Mouse (Mus musculus): ENCODE measurements around the gene Ldlrad3. TPM values are rescaled to one million over a fixed set of nuclear protein-coding genes. Genes with fewer than 3 reads are reported as not detected.

Ldlrad3 gene
- total and polyA plus RNA-seq, 3 experiments = 3.5 to 6.1 TPM; not detected in 1

DNA sequence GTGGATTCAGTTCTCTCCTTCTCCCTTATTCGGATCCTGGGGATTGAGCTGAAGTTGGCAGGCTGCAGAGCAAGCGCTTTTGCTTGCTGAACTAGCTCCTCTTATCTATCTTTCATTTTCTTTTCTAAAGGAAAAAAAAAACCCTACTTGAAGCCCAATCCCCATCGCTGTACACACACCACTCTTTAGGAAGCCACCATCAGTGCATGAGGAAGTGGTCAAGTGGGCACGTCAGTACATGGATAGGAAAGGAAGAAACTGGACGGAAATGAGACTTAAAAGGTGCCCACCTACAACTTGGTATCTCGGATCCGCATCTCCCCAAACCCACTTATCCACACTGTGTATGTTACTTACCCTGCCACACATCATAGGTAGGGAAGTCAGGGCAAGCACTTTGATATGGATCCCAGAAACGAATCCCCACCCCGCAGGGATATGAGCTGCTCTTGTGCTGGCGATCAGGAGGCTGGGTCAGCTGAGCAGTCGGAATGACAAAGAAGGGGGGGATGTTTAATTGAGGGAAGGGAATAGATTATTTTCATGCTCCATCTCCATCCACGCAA lies 183.7 kb downstream of the Ldlrad3 start:
- Histone ChIP-seq H3K9me3 (replicated peaks; ENCODE audit: insufficient read depth, low read length) (no peaks in the 10 kb centered on the region), H3K79me2 (ENCODE audit: control insufficient read depth, insufficient read depth, low read length, poor library complexity) (no peaks in the 10 kb centered on the region), H3K4me3 (ENCODE audit: control insufficient read depth in 1 of 2, insufficient read depth in 1 of 2, low read depth in 2 of 2, low read length in 2 of 2) (no peak overlapping the region), H3K27ac (ENCODE audit: control insufficient read depth, low read depth, low read length) (no peak overlapping the region), H3K4me1 (ENCODE audit: control insufficient read depth in 1 of 2, insufficient read depth in 2 of 2, low read length in 2 of 2) (peaks cover 0 to 14% of the 10 kb centered on the region in 2 experiments; a peak in 3 of 4 replicates), H3K9ac (ENCODE audit: control insufficient read depth, low read depth, low read length, poor library complexity, severe bottlenecking) (no peak overlapping the region), H3K27me3 (ENCODE audit: control insufficient read depth in 1 of 2, insufficient read depth in 2 of 2, low read length in 2 of 2) (no peaks in the 10 kb centered on the region), H3K36me3 (ENCODE audit: control insufficient read depth in 1 of 2, insufficient read depth in 2 of 2, low read length in 2 of 2) (peaks cover 0 to 8% of the 10 kb centered on the region in 2 experiments; a peak in 2 of 4 replicates)
- DNase-seq (ENCODE audit: low read depth, low spot score) = peak; percentile 4
- TF ChIP-seq KAT2A (conservative IDR thresholded peaks at IDR 0.05; ENCODE audit: low read depth, low read length) (no peak), ZNF384 (IDR thresholded peaks at IDR 0.05; ENCODE audit: low read depth, low read length) (no peak), GABPA (IDR thresholded peaks at IDR 0.05; ENCODE audit: low read depth, low read length) (no peak), USF2 (IDR thresholded peaks at IDR 0.05; ENCODE audit: borderline replicate concordance in 1 of 2, insufficient read depth in 1 of 2, low read depth in 1 of 2, low read length in 2 of 2) (no peak), MYC (IDR thresholded peaks at IDR 0.05; ENCODE audit: low read depth, low read length) (no peak), MAZ (IDR thresholded peaks at IDR 0.05; ENCODE audit: low read depth, low read length) (no peak), POLR2AphosphoS2 (IDR thresholded peaks at IDR 0.05; ENCODE audit: low read length) (no peak), MXI1 (IDR thresholded peaks at IDR 0.05; ENCODE audit: low read depth, low read length) (no peak), NRF1 (IDR thresholded peaks at IDR 0.05; ENCODE audit: insufficient read depth, low read depth, low read length, poor library complexity, severe bottlenecking) (no peak), ZMIZ1 (IDR thresholded peaks at IDR 0.05; ENCODE audit: low read depth, low read length) (no peak), TBP (IDR thresholded peaks at IDR 0.05; ENCODE audit: low read depth, low read length) (no peak), TAL1 (IDR thresholded peaks at IDR 0.05; ENCODE audit: low read length) (no peak), CTCF (IDR thresholded peaks at IDR 0.05 in 2 of 3, conservative IDR thresholded peaks at IDR 0.05 in 1 of 3; ENCODE audit: control insufficient read depth in 1 of 3, insufficient read depth in 1 of 3, low read depth in 2 of 3, low read length in 3 of 3, poor library complexity in 1 of 3, severe bottlenecking in 1 of 3) (no peak), ZKSCAN1 (IDR thresholded peaks at IDR 0.05; ENCODE audit: low read depth, low read length) (no peak), MAFK (IDR thresholded peaks at IDR 0.05; ENCODE audit: borderline replicate concordance, low read depth, low read length) (no peak), HCFC1 (IDR thresholded peaks at IDR 0.05; ENCODE audit: low read depth, low read length) (no peak), JUND (IDR thresholded peaks at IDR 0.05; ENCODE audit: low read depth, low read length) (no peak), POLR2A (IDR thresholded peaks at IDR 0.05; ENCODE audit: control insufficient read depth in 1 of 2, insufficient read depth in 1 of 2, low read depth in 1 of 2, low read length in 2 of 2, poor library complexity in 1 of 2) (no peak)

DNA sequence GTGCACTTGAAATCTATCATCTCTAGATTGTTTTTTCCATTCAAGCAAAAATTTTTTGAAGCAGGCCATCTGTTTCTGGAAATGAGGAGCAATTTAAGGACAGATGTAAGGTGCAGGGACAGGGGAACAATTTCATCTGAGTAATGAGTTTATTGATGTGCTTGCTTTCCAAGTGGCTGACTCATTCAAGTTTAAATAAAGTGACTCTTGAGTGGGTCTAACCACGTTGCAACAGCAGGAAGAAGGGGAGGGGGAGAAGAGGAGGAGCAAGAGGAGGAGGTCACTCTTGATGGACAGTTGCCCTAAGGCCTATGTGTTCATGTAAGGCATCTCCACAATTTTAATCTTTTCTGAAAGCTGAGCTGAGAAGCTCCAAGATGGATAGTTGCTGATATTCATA lies 184.5 kb downstream of the Ldlrad3 start:
- peaks cover 0 to 8% of the 10 kb centered on the region in 2 experiments; a peak in 2 of 4 replicates for H3K36me3 ChIP-seq (ENCODE audit: control insufficient read depth in 1 of 2, insufficient read depth in 2 of 2, low read length in 2 of 2)
- DNase-seq (ENCODE audit: low read depth, low spot score) = no peak
- no peaks in the 10 kb centered on the region for H3K79me2 ChIP-seq (ENCODE audit: control insufficient read depth, insufficient read depth, low read length, poor library complexity)
- no peak overlapping the region for H3K27ac ChIP-seq (ENCODE audit: control insufficient read depth, low read depth, low read length)
- H3K9ac ChIP-seq (ENCODE audit: control insufficient read depth, low read depth, low read length, poor library complexity, severe bottlenecking) = no peak overlapping the region
- H3K4me3 ChIP-seq (ENCODE audit: control insufficient read depth in 1 of 2, insufficient read depth in 1 of 2, low read depth in 2 of 2, low read length in 2 of 2) = no peak overlapping the region
- TF ChIP-seq ZC3H11A (IDR thresholded peaks at IDR 0.05; ENCODE audit: low read depth, low read length) (no peak), E2F4 (IDR thresholded peaks at IDR 0.05; ENCODE audit: borderline replicate concordance, low read depth, low read length) (no peak), ZKSCAN1 (IDR thresholded peaks at IDR 0.05; ENCODE audit: low read depth, low read length) (no peak), MYC (IDR thresholded peaks at IDR 0.05; ENCODE audit: low read depth, low read length) (no peak), JUND (IDR thresholded peaks at IDR 0.05; ENCODE audit: low read depth, low read length) (no peak), ETS1 (IDR thresholded peaks at IDR 0.05; ENCODE audit: low read depth, low read length) (no peak), MAZ (IDR thresholded peaks at IDR 0.05; ENCODE audit: low read depth, low read length) (no peak)
- no peaks in the 10 kb centered on the region for H3K9me3 ChIP-seq (replicated peaks; ENCODE audit: insufficient read depth, low read length)
- H3K4me1 ChIP-seq (ENCODE audit: control insufficient read depth in 1 of 2, insufficient read depth in 2 of 2, low read length in 2 of 2) = peaks cover 0 to 14% of the 10 kb centered on the region in 2 experiments; a peak in 3 of 4 replicates
- no peaks in the 10 kb centered on the region for H3K27me3 ChIP-seq (ENCODE audit: control insufficient read depth in 1 of 2, insufficient read depth in 2 of 2, low read length in 2 of 2)
